Mouse (Mus musculus) kidney, adult 18-20 months (tissue): ENCODE results near the gene Mfap1b.
"Not testable (repeated sequence)": the region's sequence is repeated elsewhere in the genome, so short reads cannot be mapped to it uniquely, and the experiment has no call there.

Experiments used
- DNase-seq: peaks from one replicate; pipeline ENCODE4 v3.0.0; 2021

The Mfap1b gene

DNA sequence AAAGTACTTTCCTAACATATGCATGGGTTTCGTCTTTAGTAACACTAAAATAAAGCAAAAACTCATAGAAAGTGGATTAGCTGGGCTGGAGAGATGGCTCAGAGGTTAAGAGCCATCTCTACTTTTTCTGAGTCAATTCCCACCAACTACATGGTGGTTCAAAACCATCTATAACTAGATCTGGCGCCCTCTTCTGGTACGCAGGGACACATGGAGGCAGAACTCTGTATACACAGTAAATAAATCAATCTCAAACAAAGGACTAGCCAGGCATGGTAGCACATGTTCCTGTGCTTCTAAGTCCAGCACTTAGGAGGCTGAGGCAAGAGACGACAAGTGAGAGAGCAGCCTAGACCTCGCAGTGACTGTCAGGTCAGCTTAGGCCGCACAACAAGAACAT, 4.9 kb downstream of the Mfap1b start:
- DNase-seq, result not testable (repeated sequence)

- no peak for DNase-seq
Measured at GRCm38 (mm10) chr2:121460071-121460470, 13.8 kb downstream of the Mfap1b start.

DNA sequence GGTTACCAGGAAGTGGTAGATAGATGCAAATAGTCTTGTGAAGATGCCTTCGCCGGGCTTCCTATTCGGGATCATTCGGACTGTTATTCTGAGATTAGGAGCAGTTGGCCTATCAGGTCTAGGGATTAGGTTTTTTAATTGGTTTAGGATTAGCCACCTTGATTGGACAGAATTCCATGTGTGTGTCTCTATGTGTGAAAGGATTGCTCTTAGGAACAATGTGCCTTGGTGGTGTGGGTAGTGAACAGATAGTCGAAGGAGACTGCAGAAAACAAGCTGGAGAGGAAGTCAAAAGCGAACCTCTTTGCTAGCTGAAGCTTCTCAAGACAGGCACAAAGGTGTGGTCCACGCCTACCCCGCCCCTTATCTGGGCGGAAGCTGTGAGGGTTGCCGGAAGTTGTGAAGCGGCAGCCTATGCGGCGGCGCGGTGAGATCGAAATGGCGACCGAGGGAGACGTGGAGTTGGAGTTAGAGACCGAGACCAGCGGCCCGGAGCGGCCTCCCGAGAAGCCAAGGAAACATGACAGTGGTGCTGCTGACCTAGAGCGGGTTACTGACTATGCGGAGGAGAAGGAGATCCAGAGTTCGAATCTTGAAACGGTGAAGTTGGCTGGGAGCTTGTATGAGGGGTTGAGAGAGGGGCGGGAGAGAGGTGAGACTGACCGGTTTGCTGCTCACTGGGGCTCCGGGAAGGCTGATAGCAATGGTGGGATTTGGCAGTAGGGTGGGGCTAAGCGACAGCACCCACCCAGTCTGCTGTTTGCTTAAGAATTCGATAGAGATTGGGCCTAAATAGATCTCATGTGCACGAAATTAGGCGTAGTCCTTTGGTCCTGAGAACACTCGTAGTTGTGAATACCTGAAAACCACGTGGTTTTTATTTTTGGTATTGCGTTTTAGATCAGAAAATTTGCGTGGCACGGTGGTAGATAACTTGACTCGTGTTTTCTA, 16.9 kb downstream of the Mfap1b start, which contains the start of gene Serinc4:
TSS of gene Serinc4 (minus strand) at position 90 of the 951 bp plus-strand sequence.
- DNase-seq, result peak; percentile 87

DNA sequence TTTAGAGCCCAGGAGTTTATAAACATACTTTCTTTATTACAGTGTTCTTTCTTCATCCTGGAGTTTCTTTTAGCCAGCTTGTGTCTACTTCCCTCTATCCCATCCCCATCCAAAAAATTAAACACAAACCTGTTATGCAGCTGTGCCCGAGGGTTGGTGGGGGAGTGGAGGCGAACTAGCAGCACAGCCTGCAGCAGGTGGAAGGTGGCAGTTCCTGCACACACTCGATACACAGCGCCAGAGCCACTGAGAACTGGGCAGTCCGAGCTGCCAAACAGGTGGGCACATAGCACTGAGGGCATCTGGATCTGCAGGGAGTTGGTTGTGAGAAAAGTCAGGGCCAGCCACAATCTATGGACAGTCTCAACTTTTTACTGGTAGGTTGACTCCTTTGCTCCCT, 18.3 kb downstream of the Mfap1b start:
- no peak for DNase-seq

GRCm38 (mm10) chr2:121453917-121454316, 19.9 kb downstream of the Mfap1b start:
- no peak for DNase-seq

DNA sequence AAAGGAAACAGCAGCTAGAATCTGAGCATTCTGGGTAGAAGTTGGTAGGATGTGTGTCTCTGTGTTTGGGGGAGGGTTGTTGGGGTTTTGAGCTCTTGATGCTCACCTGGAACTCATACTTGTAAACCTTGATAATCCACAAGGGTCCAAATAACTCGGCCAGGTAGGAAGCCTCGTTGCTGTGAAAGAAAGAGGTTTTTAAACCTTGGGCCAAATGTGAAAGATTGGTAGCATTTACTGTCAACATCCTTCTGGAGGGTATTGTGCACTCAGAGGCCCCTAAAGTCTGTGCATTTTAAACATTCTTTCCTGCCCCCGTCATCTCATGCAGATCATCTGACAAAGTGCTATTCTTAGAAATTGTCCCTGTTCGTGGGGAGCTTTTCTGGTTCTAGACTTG, 20.9 kb downstream of the Mfap1b start, which contains the start of gene Hypk:
TSS of gene Hypk (plus strand) at position 301 of the 400 bp plus-strand sequence.
- DNase-seq, result no peak

DNA sequence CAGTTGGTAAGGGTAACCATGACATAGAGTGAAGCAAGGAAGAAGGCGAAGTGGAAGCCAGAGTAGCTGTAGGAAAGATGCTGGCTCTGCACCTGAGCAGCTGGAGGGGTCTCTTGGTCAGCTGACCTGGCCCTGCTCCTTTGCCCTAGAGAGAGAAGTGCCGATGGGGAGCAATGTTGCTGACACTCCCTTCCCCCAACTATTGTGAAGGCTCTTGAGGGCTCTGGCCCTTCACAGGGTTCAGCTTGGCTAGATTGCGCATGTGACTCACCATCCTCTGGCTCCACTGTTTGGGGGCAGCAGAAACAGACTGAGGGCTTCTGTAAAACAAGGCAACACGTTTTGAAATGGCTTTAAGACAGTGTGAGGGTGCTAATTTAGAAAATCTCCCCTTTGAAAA, 21.5 kb downstream of the Mfap1b start:
- no peak for DNase-seq

DNA sequence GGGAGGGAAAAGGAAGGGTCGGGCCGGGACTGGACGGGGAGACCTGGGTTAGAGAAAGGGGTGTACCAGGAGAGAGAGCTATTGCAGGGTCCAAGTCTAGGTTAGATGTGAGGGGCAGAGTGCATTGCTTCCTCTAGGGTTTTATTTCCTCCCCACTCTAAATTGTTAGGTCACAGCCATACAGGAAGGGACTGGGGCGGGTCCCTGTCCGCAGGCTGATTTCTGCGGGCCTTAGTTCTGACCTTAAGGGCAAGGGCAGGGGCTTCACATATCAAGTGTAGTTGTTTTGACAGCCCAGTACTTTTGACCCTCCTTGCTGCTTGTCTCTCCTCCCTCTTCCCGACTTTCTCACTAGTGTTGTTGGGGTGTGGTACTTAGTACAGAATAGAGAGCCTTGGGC, 23.8 kb downstream of the Mfap1b start:
- no peak for DNase-seq

- DNase-seq, result no peak
Measured at GRCm38 (mm10) chr2:121449545-121450011, 24.3 kb downstream of the Mfap1b start.

- DNase-seq, result peak; percentile 100
Measured at GRCm38 (mm10) chr2:121448739-121449535, 24.9 kb downstream of the Mfap1b start, which contains the start of gene Serf2. Gene Serf2 (plus strand): TSS chr2:121449195.

DNA sequence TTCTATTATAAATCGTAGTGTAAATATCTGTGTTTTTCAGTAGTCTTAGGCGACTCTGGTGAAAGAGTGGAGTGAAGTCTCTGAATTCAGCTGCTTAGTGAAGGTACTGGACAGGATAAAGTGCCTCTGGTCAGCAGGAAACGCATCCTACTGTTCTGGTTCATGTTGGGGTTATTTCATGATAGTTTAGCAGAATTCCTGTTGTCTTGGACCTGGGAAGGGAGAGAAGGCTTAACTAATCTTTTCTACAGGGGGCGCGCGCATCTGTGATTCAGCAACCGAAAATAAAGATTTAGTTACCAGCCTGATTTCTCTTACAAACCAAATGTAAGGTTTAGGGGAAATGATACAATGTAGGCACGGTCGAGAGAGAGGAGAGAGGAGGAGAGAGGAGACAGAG, 25.7 kb downstream of the Mfap1b start:
- peak; percentile 53 for DNase-seq

GRCm38 (mm10) chr2:121447006-121447405, 26.9 kb downstream of the Mfap1b start:
- no peak for DNase-seq

DNA sequence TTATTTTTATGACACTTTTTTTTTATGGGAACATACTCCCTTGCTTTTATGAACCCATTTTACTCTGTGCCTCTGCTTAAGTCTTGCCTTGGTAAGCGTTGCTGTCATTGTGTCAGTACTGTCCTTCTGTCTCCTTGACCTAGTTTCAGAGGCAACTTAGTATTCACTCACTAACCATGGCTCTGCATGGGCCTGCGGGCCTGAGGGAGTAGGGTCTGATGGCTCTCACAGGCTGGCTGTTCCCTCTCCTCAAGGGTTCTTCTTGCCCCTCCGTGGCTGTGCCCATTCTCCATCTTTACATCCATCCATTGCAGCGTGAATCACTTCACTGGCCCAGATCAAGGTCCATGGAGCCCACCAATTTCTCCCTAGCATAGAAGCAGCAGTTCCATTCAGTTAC, 27.4 kb downstream of the Mfap1b start:
- DNase-seq, result no peak

DNA sequence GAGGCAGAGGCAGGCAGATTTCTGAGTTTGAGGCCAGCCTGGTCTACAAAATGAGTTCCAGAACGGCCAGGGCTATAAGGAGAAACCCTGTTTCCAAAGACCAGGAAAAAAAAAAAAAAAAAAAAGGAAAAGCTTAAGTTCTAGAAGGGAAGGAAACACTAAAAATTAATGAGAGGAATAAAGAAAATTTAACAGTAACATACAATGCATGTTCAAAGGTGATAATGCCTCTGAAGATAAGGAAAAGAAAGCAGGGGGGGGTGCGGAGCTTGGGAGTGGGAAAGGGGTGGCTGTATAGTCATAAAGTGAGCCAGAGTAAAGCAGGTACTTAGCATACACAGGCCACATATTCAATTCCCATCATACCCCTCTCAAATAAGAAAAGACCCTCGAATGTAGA, 28.8 kb downstream of the Mfap1b start:
- DNase-seq, result no peak

- DNase-seq, result no peak
Measured at GRCm38 (mm10) chr2:121444178-121444577, 29.7 kb downstream of the Mfap1b start, which contains the start of gene Ell3. Gene Ell3 (minus strand): TSS chr2:121444278.

GRCm38 (mm10) chr2:121443068-121443349, 30.9 kb downstream of the Mfap1b start:
- no peak for DNase-seq

GRCm38 (mm10) chr2:121442259-121443067, 31.4 kb downstream of the Mfap1b start:
- DNase-seq, result peak; percentile 89

- DNase-seq, result no peak
Measured at GRCm38 (mm10) chr2:121441800-121442199, 32.1 kb downstream of the Mfap1b start.

DNA sequence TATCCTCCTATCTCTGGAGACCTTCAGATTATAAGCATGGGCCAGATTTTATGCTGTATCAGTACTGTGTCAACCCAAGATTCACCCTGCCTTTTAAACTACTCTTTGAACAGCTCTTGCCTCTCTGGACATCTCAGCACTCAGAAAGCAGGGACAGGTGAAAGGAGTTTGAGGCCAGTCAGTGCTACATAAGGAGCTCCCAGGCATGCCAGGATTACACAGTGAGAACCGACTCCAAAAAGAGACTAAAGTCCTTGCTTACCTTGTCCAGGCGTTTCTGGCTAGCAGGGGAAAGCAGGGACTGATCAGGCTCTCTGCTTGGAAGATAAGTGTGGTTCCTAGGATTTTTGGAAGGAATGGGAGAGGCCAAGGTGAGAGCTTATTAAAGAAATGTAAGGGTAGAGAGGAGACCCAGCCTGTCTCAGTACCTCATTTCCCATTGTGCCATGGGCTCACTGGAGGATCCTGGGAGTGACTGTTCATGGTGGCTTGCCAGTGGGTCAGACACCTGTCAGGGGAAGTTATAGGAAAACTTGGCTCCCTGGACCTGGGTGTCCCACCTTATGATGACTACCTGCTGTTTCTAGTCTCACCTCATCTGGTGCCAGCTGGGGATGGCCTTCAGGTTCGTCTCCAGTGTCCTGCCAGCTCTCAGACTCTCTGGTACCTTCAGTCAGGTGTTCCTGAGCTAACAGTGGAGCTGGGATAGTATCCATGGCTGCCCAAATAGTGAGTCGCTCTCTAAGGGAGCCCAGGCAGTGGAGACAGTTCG, 32.8 kb downstream of the Mfap1b start:
- no peak for DNase-seq

- DNase-seq, result peak; percentile 50
Measured at GRCm38 (mm10) chr2:121439746-121440145, 34.1 kb downstream of the Mfap1b start.

DNA sequence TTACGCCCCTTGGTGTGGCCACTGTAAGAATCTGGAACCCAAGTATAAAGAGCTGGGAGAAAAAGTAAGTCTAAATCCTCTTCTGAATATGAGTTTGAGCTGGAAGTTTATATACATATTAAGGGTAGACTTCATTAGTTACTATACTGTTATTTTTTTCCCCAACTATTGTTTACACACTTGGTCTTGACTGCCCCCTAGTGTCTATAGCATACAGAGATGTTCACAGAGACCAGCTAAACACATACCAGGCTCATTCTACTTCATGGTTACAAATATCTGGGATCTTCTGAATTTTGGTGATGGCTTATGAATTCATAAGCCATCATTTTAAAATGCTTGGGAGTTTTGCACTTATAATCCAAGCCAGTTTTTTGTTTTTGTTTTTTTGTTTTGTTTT, 39.0 kb downstream of the Mfap1b start:
- no peak for DNase-seq

DNA sequence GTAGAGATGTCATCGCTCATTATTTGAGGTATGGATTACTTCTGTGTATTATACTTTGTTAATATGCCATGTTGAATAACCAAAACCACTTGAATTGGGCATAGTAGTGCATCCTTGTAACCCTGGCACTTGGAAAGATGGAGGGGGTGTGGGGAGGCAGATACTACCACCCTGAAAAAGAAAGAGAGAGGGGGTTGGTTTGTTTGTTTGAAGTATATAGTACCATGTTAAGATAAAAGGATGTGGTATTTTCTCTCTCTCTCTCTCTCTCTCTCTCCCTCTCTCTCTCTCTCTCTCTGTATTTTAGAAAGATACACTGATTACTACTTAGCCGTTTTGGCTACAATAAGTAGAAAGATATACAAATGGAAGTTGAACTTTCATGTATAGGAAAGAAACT, 48.0 kb downstream of the Mfap1b start:
- DNase-seq, result no peak
